Mouse (Mus musculus) common myeloid progenitor, adult 5-6 weeks (primary cell): Measurements from ENCODE around the gene Ceacam9. TPM values are rescaled to one million over a fixed set of nuclear protein-coding genes. Genes with fewer than 3 reads are reported as not detected.
"Not testable (repeated sequence)": the region's sequence is repeated elsewhere in the genome, so short reads cannot be mapped to it uniquely, and the experiment has no call there.

Experiments
- ATAC-seq: replicated peaks from 2 replicates; pipeline ENCODE4 v1.8.0; 2016; ENCODE audit warnings: low read depth, mild to moderate bottlenecking, moderate TSS enrichment, inconsistent platforms; ENCODE audit not compliant: poor library complexity, severe bottlenecking
- total RNA-seq: library from RNA; stranded (forward); fragments of 200-1000, 187-1606 nt; gene quantifications from 2 replicates; pipeline ENCODE4 v1.2.3, GENCODE M21; 2017

The Ceacam9 gene
- not detected in 2 replicates for total RNA-seq

- ATAC-seq, result no peak
These were observed at the start of gene Ceacam9 for GRCm38 (mm10) chr7:16721629-16722028. Gene Ceacam9 (plus strand): TSS chr7:16721929.

- ATAC-seq, result no peak
These were observed 47.9 kb upstream of the Ceacam9 start for GRCm38 (mm10) chr7:16673823-16674222.

- ATAC-seq, result not testable (repeated sequence)
These were observed 47.0 kb upstream of the Ceacam9 start for GRCm38 (mm10) chr7:16674699-16675098.

- no peak for ATAC-seq
These were observed 46.1 kb upstream of the Ceacam9 start, which contains the start of gene Ceacam15 for GRCm38 (mm10) chr7:16675605-16676004. Gene Ceacam15 (minus strand): TSS chr7:16675705.

- ATAC-seq, result not testable (repeated sequence)
These were observed 41.5 kb upstream of the Ceacam9 start for GRCm38 (mm10) chr7:16680194-16680593.

- no peak for ATAC-seq
These were observed 32.5 kb upstream of the Ceacam9 start for GRCm38 (mm10) chr7:16689196-16689595.

GRCm38 (mm10) chr7:16695025-16695424 is 26.7 kb upstream of the Ceacam9 start:
- no peak for ATAC-seq

GRCm38 (mm10) chr7:16699042-16699441 is 22.7 kb upstream of the Ceacam9 start:
- peak; percentile 93 for ATAC-seq

GRCm38 (mm10) chr7:16700583-16700982 is 21.1 kb upstream of the Ceacam9 start:
- ATAC-seq, result no peak

GRCm38 (mm10) chr7:16706385-16706784 is 15.3 kb upstream of the Ceacam9 start:
- no peak for ATAC-seq

GRCm38 (mm10) chr7:16708244-16708643 is 13.5 kb upstream of the Ceacam9 start:
- no peak for ATAC-seq

GRCm38 (mm10) chr7:16710604-16711003 is 11.1 kb upstream of the Ceacam9 start:
- ATAC-seq, result no peak

GRCm38 (mm10) chr7:16712633-16713415 is 8.9 kb upstream of the Ceacam9 start:
- no peak for ATAC-seq

- ATAC-seq, result not testable (repeated sequence)
These were observed 5.1 kb upstream of the Ceacam9 start for GRCm38 (mm10) chr7:16716456-16717152.

GRCm38 (mm10) chr7:16722490-16722889 is 761 bp downstream of the Ceacam9 start:
- ATAC-seq, result not testable (repeated sequence)

- peak; percentile 84 for ATAC-seq
These were observed 7.0 kb downstream of the Ceacam9 start for GRCm38 (mm10) chr7:16728596-16729348.

GRCm38 (mm10) chr7:16729563-16729962 is 7.8 kb downstream of the Ceacam9 start:
- ATAC-seq, result peak; percentile 70

GRCm38 (mm10) chr7:16730791-16731190 is 9.1 kb downstream of the Ceacam9 start:
- ATAC-seq, result no peak

- no peak for ATAC-seq
These were observed 10.2 kb downstream of the Ceacam9 start for GRCm38 (mm10) chr7:16731893-16732422.

GRCm38 (mm10) chr7:16737606-16738072 is 15.9 kb downstream of the Ceacam9 start:
- ATAC-seq, result no peak
